Mouse (Mus musculus) forebrain, embryonic 15.5 days (tissue): ENCODE results near the gene Kxd1. TPM values are rescaled to one million over a fixed set of nuclear protein-coding genes. Genes with fewer than 3 reads are reported as not detected.

ENCODE experiments used
- ATAC-seq: fragments of 200-750 bp; cut with Nextera tagmentation; replicated peaks from 2 replicates; pipeline ENCODE4 v1.8.0; 2017; ENCODE audit warnings: mild to moderate bottlenecking, moderate TSS enrichment, moderate library complexity
- H3K27ac ChIP-seq: fragments of 300-500 bp; sonication (generic); replicated peaks from 2 replicates; pipeline ENCODE4 v1.5.1; 2015; ENCODE audit warnings: mild to moderate bottlenecking, inconsistent platforms
- H3K27me3 ChIP-seq: fragments of 300-500 bp; sonication (generic); 2 replicates; pipeline ENCODE4 v1.6.1; 2015; ENCODE audit warnings: inconsistent platforms
- H3K36me3 ChIP-seq: fragments of 300-500 bp; sonication (generic); 2 replicates; pipeline ENCODE4 v1.6.1; 2015; ENCODE audit warnings: mild to moderate bottlenecking, inconsistent platforms
- H3K4me1 ChIP-seq: fragments of 300-500 bp; sonication (generic); 2 replicates; pipeline ENCODE4 v1.6.1; 2015; ENCODE audit warnings: inconsistent platforms
- H3K4me2 ChIP-seq: fragments of 300-500 bp; sonication (generic); replicated peaks from 2 replicates; pipeline ENCODE4 v1.6.1; 2015; ENCODE audit warnings: mild to moderate bottlenecking, inconsistent platforms
- H3K4me3 ChIP-seq: fragments of 300-500 bp; sonication (generic); 2 replicates; pipeline ENCODE4 v1.5.1; 2015; ENCODE audit warnings: mild to moderate bottlenecking, inconsistent platforms
- H3K9ac ChIP-seq: fragments of 300-500 bp; sonication (generic); replicated peaks from 2 replicates; pipeline ENCODE4 v1.6.1; 2015; ENCODE audit warnings: mild to moderate bottlenecking, inconsistent platforms
- H3K9me3 ChIP-seq: fragments of 300-500 bp; sonication (generic); 2 replicates; pipeline ENCODE4 v1.6.1; 2016; ENCODE audit warnings: inconsistent platforms
- WGBS: fragments of 180-500 bp; shearing (Covaris S2); methylation state at CpG from one replicate; pipeline ENCODE4 v1.1.7; 2015; ENCODE audit warnings: mixed read lengths; 5-methylcytosine and 5-hydroxymethylcytosine counted together
- polyA plus RNA-seq: library from polyadenylated mRNA; unstranded; fragments of >200 nt; fragmentation: Nextera tagmentation; extraction: Ambion mirVana; gene quantifications from 2 replicates; pipeline ENCODE4 v1.2.1, GENCODE M21; 2015

The Kxd1 gene
- polyA plus RNA-seq, 1 experiment from 2014 or later = 49.8 TPM

DNA sequence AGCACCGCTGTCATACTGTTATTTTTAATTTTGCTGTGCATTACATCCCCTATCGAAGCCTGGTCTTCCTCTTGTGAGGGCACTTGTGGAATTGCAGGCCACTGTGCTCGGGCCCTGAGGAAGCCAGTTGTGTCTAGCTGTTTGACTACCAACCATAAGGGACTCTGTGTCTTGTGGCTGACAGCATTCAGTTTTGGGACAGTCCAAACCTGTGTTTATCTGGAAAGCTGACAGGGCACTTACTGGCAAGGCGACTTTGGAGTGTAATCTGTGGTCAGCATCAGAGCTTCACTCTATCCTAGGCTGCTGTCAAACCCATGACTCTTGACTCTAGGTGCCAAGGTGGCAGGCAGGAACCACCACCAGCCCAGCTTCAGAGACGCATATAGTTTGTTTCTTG is 13.3 kb upstream of the Kxd1 start:
- 88% methylated on average over 5 of the region's 5 CpGs for WGBS
- H3K9me3 ChIP-seq = no peaks in the 10 kb centered on the region
- H3K27me3 ChIP-seq = no peaks in the 10 kb centered on the region
- no peak for ATAC-seq
- H3K27ac ChIP-seq = no peak overlapping the region
- H3K9ac ChIP-seq = no peak overlapping the region; the same call in 1 of the 2 replicates
- H3K4me2 ChIP-seq = peak overlapping the region; percentile 85
- H3K36me3 ChIP-seq = peaks cover 11% of the 10 kb centered on the region
- H3K4me3 ChIP-seq = peak overlapping the region; percentile 90; the same call in 1 of the 2 replicates
- H3K4me1 ChIP-seq = peaks cover 31% of the 10 kb centered on the region

DNA sequence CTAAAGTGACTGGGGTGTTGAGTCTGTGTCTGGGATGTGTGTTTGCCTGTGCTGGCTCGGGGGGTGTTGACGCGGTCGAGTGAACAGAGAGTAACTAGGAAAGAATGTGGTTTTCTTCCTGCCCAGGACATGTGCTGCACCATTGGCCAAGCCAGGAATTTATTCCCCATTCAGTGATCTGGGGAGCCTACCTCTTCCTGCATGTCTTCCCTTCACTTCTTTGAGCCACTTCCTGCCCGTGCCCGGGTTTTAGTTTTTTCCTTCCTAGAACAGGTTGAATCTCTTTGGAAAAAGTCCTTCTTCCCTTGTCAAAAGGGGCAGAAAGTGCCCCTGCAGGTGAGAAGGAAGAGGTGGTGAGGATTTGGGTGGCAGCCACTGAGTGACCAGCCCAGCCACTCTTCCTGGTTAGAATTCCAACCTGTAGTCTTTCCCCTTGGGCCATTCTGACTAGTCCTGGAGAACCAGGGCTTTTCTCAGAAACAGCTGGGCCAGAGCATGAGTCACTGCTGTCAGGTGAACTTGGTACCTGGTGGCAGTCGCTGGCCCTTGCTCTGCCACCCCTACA is 12.8 kb upstream of the Kxd1 start:
- WGBS = 54% methylated on average over 7 of the region's 7 CpGs
- peak overlapping the region; percentile 90 for H3K9ac ChIP-seq
- H3K9me3 ChIP-seq = no peaks in the 10 kb centered on the region
- H3K4me1 ChIP-seq = peaks cover 31% of the 10 kb centered on the region
- peaks cover 15% of the 10 kb centered on the region for H3K36me3 ChIP-seq
- H3K27ac ChIP-seq = no peak overlapping the region
- H3K4me2 ChIP-seq = peak overlapping the region; percentile 85
- H3K4me3 ChIP-seq = peak overlapping the region; percentile 90
- ATAC-seq = no peak
- no peaks in the 10 kb centered on the region for H3K27me3 ChIP-seq

DNA sequence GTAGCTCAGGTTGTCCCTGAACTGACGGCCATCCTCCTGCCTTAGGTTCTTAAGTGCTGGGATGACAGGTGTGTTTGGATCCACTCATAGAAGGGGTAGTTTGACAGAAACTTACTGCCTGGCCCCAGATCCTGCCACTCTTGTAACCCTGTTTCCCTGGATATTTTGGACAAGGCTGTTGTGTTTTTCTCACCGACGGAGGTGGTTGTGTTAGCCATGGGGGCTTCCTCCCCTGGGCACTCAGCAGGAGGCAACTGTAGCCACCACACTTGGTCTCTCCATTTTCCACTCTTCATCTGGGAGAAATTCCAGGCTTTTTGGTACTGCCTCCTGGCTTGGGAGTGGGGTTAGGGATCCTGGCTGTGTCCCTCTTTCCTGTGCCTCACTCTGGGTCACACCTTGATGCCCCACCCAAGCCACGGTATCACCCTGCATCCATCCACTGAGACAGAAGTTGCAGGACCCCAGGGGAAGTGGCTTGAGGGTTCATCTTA is 12.3 kb upstream of the Kxd1 start:
- 19% methylated on average over 4 of the region's 4 CpGs for WGBS
- Histone ChIP-seq H3K4me1 (peaks cover 31% of the 10 kb centered on the region), H3K9me3 (no peaks in the 10 kb centered on the region), H3K27ac (peak overlapping the region; percentile 97; the same call in 1 of the 2 replicates), H3K27me3 (no peaks in the 10 kb centered on the region), H3K36me3 (peaks cover 20% of the 10 kb centered on the region), H3K4me2 (peak overlapping the region; percentile 85), H3K4me3 (peak overlapping the region; percentile 90), H3K9ac (peak overlapping the region; percentile 90)
- ATAC-seq = no peak

DNA sequence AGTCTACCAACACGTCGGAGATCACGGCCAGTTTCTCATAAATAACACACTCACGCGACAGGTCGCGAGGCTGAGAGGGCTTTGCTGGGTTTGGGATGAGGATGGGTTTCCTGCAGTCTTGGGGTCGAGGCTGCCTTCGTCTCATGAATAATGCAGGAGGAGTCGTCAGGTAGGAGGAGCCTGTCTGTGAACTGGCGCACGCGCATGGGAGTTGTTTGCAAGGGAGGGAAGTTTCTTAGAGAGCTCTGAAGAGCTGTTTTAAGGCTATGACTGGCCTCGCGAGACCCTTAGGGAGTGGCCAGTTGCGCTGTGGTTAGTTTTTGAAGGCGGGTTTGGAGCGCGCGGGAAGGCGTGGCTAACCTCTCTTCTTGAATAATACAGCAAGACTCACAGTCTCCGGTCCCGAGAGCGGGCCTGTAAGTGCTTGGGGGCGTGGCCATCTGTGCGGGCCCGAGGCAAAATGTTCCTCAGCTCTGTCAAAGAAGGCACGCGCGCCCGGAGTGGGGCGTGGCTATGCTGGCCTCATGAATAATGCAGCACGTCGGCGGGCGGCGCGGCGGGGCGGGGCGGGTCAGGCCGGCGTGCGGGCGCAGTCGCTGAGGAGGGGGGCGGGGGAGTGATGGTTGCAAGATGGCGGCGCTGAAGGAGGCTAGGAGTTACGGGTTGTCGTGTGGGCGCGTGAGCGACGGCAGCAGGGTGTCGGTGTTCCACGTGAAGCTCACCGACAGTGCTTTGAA is 11.5 kb upstream of the Kxd1 start, which contains the start of gene Ell:
Gene Ell, plus strand, starts transcription at position 381 of the 737 bp plus-strand sequence.
- Histone ChIP-seq H3K27me3 (no peaks in the 10 kb centered on the region), H3K36me3 (peaks cover 26% of the 10 kb centered on the region), H3K4me2 (peak within 1 kb of the TSS; percentile 85), H3K9me3 (no peaks in the 10 kb centered on the region), H3K4me1 (peaks cover 31% of the 10 kb centered on the region), H3K27ac (peak within 1 kb of the TSS; percentile 97), H3K9ac (peak within 1 kb of the TSS; percentile 90), H3K4me3 (peak within 1 kb of the TSS; percentile 90)
- ATAC-seq = peak; percentile 91
- 0% methylated on average over 56 of the region's 58 CpGs for WGBS

DNA sequence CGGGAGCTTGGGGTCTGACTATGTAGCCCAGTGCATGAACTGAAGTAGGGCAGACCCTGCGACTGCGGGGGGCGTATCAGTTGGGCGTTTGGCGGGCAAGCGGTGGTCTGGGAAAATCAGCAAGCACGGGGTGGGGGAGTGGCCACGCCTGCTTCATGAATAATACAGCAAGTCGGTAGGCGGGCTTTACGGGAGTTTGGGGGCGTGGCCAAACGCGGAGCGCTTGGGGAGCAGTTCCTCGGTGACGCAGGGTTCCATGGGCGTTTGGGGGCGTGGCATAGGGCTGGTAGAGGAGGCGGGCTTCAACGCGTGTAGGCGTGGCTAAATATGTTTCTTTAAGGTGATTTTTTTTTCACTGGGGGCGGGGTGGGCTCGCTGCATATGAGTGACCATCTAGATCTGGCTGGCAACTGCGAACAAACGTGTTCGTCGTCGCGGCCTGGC is 10.9 kb upstream of the Kxd1 start:
- peak overlapping the region; percentile 85 for H3K4me2 ChIP-seq
- under 1% methylated on average over 32 of the region's 32 CpGs for WGBS
- peaks cover 31% of the 10 kb centered on the region for H3K4me1 ChIP-seq
- H3K9ac ChIP-seq = peak overlapping the region; percentile 39
- ATAC-seq = peak; percentile 77
- peak overlapping the region; percentile 90 for H3K4me3 ChIP-seq
- H3K9me3 ChIP-seq = no peaks in the 10 kb centered on the region
- H3K27me3 ChIP-seq = no peaks in the 10 kb centered on the region
- H3K36me3 ChIP-seq = peaks cover 32% of the 10 kb centered on the region
- H3K27ac ChIP-seq = peak overlapping the region; percentile 97

DNA sequence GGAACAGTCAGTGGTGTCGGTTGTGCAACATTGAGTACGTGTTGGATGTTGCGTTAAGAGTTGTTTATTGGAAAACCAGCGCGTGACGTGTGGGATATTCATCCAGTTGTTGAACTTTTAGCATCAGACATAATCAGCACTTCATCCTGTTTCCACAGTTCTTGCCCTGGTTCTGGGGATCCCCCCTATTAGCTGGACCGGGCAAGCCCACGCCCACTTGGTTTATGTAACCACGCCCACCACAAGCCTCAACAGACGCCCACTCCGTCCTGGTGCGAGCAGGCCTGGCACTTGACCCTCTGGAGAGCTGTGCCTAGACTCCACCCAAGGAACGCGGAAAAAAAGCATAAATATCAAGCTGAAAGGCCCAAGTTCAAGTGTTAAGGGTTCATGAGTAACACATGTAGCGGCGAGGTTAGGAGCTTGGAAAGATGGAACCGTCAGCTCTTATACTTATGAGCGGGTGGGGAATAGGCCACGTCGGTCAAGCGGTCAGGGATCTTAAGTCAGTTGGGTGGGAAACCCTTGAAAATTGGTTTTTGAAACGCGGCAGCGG is 10.3 kb upstream of the Kxd1 start:
- Histone ChIP-seq H3K27me3 (no peaks in the 10 kb centered on the region), H3K27ac (peak overlapping the region; percentile 97), H3K36me3 (peaks cover 36% of the 10 kb centered on the region), H3K9me3 (no peaks in the 10 kb centered on the region), H3K4me1 (peaks cover 31% of the 10 kb centered on the region), H3K9ac (peak overlapping the region; percentile 39), H3K4me3 (peak overlapping the region; percentile 90), H3K4me2 (peak overlapping the region; percentile 85)
- peak; percentile 5 for ATAC-seq
- WGBS = 14% methylated on average over 24 of the region's 24 CpGs

DNA sequence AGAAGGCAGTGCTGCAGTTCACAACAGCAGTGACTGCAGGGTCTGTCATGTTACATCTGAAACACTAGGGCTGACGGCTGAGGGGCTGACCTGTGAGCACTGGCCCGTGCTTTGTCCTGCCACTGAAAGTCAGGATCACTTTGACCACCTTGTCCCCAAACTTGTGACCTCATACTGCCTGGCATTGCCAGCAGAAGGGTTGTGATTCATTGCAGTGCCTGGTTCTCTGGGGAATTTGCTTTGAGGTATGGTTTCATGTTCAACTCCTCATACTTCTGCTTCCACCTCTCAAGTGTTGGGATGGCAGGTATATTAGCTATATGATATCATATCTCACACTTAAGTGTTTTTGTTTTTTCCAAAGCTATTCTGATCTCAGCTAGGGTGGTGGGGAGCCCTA is 7.9 kb upstream of the Kxd1 start:
- no peak overlapping the region for H3K4me3 ChIP-seq
- H3K9ac ChIP-seq = no peak overlapping the region
- H3K27ac ChIP-seq = no peak overlapping the region
- ATAC-seq = no peak
- H3K9me3 ChIP-seq = no peaks in the 10 kb centered on the region
- no peaks in the 10 kb centered on the region for H3K27me3 ChIP-seq
- H3K4me2 ChIP-seq = no peak overlapping the region
- WGBS = 86% methylated on average over 2 of the region's 2 CpGs
- H3K36me3 ChIP-seq = peaks cover 60% of the 10 kb centered on the region
- peaks cover 14% of the 10 kb centered on the region for H3K4me1 ChIP-seq

DNA sequence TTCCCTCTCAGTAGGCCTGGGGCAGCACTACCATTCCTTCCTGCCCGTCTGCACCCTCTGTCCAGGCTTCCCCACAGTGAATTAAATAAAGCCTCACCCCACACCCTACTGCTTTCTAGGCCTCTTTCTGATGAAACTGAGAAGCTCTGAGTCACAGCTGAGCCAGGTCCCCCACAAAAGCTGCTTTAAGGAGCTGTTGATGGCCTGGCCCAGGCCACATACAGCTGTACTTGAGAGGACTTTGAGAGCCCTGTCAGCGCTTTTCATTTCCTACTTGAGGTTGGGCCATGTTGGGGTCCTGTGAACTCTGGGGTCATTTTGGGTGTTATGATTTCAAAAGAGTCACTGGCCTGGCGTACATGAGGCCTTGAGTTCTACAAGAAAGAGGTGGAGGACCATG is 7.5 kb upstream of the Kxd1 start:
- Histone ChIP-seq H3K4me3 (no peak overlapping the region), H3K9ac (no peak overlapping the region), H3K27ac (no peak overlapping the region), H3K4me1 (peaks cover 9% of the 10 kb centered on the region), H3K4me2 (no peak overlapping the region), H3K27me3 (no peaks in the 10 kb centered on the region), H3K36me3 (peaks cover 60% of the 10 kb centered on the region), H3K9me3 (no peaks in the 10 kb centered on the region)
- no peak for ATAC-seq
- 90% methylated on average over 3 of the region's 3 CpGs for WGBS

DNA sequence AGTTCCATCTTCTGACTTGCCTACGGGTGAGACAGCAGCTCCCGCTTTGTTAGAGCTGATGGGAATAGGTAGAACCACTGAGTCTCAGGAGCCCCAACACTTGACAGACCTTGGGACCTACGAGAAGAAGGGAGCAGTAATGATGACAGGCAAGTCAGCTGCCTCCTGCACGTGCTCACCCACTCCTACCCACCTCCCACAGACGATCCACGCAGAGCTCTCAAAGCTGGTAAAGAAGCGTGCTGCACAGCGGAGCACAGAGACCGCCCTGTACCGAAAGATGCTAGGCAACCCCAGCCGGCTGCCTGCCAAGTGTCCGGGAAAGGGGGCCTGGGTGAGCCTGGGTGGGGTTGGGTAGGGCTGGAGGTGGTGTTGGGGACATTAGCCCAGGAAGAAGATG is 6.5 kb upstream of the Kxd1 start:
- Histone ChIP-seq H3K9me3 (no peaks in the 10 kb centered on the region), H3K9ac (no peak overlapping the region), H3K4me1 (peaks cover 14% of the 10 kb centered on the region), H3K4me2 (no peak overlapping the region), H3K36me3 (peaks cover 60% of the 10 kb centered on the region), H3K27ac (no peak overlapping the region), H3K4me3 (no peak overlapping the region), H3K27me3 (no peaks in the 10 kb centered on the region)
- no peak for ATAC-seq
- 96% methylated on average over 12 of the region's 12 CpGs for WGBS

DNA sequence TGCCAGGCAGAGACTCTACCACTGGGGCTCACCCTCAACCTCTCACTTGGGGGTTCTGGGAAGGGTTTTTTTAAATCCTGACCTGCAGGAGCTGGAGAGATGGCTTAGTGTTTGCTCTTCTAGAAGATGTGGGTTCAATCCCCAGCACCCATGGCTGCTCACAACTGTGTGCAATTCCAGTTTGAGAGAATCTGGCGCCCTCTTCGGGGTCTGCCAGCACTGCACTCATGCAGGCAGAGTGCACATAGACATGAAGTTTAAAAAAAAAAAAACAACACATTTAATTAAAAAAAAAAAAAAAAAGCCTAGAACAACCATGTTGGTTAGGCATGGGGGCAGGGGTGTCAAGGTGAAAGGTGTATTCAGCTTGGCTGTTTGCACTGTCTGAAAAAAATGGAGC is 2.6 kb upstream of the Kxd1 start:
- Histone ChIP-seq H3K27ac (no peak overlapping the region), H3K36me3 (peaks cover 42% of the 10 kb centered on the region)
- 85% methylated on average over 2 of the region's 2 CpGs for WGBS

DNA sequence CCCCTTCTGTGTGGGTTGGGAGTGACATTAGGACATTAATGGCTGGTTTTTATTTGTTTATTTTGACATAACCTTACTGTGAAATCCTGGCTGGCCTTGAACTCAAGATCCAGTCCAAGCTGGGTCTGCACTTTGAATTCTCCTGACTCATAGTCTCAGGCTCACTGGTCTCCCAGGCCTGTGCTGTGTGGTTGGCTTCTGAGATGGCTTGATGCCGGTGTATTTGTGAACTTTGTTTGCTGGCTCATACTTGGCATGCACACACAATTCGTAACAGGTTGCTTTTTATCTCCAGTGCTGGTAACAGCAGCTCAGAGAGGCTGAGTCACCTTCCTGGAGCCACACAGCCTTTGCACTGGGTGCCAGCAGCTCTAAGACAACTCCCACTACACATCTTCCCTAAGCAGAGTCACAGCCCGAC is 2.0 kb upstream of the Kxd1 start:
- ATAC-seq = no peak
- Histone ChIP-seq H3K9ac (no peak overlapping the region), H3K36me3 (peaks cover 38% of the 10 kb centered on the region)

More for the DNA sequence above, 2.6 kb upstream of the Kxd1 start:
- ATAC-seq = no peak
- Histone ChIP-seq H3K9me3 (no peaks in the 10 kb centered on the region), H3K4me1 (peaks cover 30% of the 10 kb centered on the region), H3K4me3 (no peak overlapping the region), H3K27me3 (no peaks in the 10 kb centered on the region), H3K9ac (no peak overlapping the region), H3K4me2 (no peak overlapping the region)

DNA sequence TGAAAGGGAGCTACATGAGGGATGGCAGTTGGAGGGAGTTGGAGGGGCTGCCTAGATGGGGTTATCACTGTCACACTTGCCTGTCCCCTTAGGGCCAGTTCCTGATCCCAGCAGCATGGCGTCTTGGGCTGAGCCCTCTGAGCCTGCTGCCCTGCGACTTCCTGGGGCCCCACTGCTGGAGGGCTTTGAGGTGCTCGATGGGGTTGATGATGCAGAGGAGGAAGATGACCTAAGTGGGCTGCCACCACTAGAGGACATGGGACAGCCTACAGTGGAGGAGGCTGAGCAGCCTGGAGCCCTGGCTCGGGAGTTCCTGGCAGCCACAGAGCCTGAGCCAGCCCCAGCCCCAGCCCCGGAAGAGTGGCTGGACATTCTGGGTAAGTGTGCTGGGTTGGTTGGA is 1.5 kb upstream of the Kxd1 start:
- Histone ChIP-seq H3K36me3 (peaks cover 34% of the 10 kb centered on the region), H3K4me3 (no peak overlapping the region), H3K9me3 (no peaks in the 10 kb centered on the region), H3K4me2 (no peak overlapping the region), H3K27me3 (no peaks in the 10 kb centered on the region), H3K4me1 (peaks cover 30% of the 10 kb centered on the region), H3K9ac (no peak overlapping the region), H3K27ac (no peak overlapping the region)
- ATAC-seq = no peak
- 88% methylated on average over 5 of the region's 5 CpGs for WGBS

More for the DNA sequence above, 2.0 kb upstream of the Kxd1 start:
- WGBS = 93% methylated on average over 3 of the region's 3 CpGs
- H3K27me3 ChIP-seq = no peaks in the 10 kb centered on the region
- H3K4me1 ChIP-seq = peaks cover 30% of the 10 kb centered on the region
- no peaks in the 10 kb centered on the region for H3K9me3 ChIP-seq
- H3K27ac ChIP-seq = no peak overlapping the region
- H3K4me3 ChIP-seq = no peak overlapping the region
- no peak overlapping the region for H3K4me2 ChIP-seq
